Mouse (Mus musculus): ENCODE results near the gene Lcn12. TPM values are rescaled to one million over a fixed set of nuclear protein-coding genes. Genes with fewer than 3 reads are reported as not detected.

Lcn12 gene
- polyA plus RNA-seq, 1 experiment from 2014 or later, result not detected

DNA sequence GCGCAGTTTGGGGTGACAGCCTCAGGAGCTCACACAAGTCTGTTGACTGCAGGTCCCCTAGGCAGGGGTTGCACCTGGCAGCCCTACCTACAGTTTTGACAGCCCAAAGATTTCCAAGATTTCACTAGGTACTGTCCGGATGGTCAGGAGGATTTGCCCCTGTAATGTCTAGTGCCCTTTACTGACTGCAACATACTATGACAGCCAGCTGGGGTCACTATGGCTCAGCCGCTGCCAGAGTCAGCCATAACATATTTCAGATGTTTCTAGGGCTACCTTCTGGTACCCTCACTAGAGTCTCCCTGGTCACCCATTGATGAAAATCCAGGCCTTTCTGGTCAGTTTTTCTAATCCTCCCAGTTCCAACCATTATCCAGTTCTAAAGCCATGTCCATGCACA lies 16.2 kb upstream of the Lcn12 start:
- ATAC-seq (replicated peaks; ENCODE audit: low FRiP score, low TSS enrichment, low read depth), result no peak
- 59% methylated on average over 3 of the region's 3 CpGs for WGBS
- no peak overlapping the region for H3K4me3 ChIP-seq (ENCODE audit: low read depth, low read length)
- H3K4me2 ChIP-seq (ENCODE audit: low read length), result no peak overlapping the region
- no peak overlapping the region for H3K9ac ChIP-seq (ENCODE audit: low read length)
- no peaks in the 10 kb centered on the region for H3K4me1 ChIP-seq (replicated peaks; ENCODE audit: control insufficient read depth, insufficient read depth, low read length)
- DNase-seq (ENCODE audit: low spot score), result no peak
- H3K27me3 ChIP-seq (replicated peaks; ENCODE audit: control insufficient read depth, insufficient read depth, low read length), result no peaks in the 10 kb centered on the region
- peaks cover 4% of the 10 kb centered on the region for H3K36me3 ChIP-seq (ENCODE audit: control insufficient read depth, insufficient read depth, low read length)
- H3K9me3 ChIP-seq (ENCODE audit: control insufficient read depth, low read length), result no peaks in the 10 kb centered on the region
- no peak overlapping the region for H3K27ac ChIP-seq (ENCODE audit: low read depth)

DNA sequence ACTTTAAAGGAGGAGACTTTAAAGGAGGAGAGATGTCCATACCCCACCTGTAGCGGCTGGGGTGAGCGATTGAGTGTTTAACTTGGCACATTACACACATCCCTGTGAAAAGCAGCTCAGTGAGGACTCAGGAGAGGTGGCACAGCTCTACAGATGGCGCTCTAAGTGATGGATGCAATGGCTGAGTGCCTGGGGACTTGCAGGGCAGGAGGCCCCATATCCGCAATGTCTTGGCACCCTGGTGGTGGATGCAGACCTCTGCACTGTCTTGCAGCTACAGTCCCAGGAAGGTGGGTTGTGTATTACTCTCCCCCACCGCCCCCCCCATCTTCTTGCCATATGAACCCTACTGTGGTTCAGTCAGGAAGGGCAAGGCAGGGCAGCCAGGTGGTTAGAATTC lies 13.3 kb upstream of the Lcn12 start:
- 31% methylated on average over 5 of the region's 5 CpGs for WGBS
- Histone ChIP-seq H3K9ac (ENCODE audit: low read length) (no peak overlapping the region), H3K4me3 (ENCODE audit: low read depth, low read length) (no peak overlapping the region)

DNA sequence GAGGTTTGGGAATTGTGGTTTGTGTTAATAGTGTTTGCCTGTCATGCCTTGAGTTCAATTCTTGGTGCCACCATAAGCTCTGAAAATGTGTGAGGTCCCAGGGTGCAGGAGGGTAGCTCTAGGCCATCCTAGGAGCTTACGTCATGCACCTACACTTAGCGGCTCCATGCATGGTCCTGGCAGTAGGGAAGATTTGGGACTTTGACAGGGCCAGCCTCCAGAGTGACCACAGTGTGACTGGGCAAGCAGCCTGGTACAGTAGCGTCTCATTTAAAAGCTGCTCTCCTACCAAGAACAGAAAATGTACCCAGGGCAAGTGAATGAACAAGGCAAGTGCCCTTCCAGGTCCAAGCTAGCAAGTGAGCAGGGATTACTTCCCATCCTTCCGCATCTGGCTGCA lies 12.1 kb upstream of the Lcn12 start:
- H3K36me3 ChIP-seq (ENCODE audit: control insufficient read depth, insufficient read depth, low read length), result peaks cover 24% of the 10 kb centered on the region
- H3K9me3 ChIP-seq (ENCODE audit: control insufficient read depth, low read length), result no peaks in the 10 kb centered on the region
- no peaks in the 10 kb centered on the region for H3K27me3 ChIP-seq (replicated peaks; ENCODE audit: control insufficient read depth, insufficient read depth, low read length)
- ATAC-seq (replicated peaks; ENCODE audit: low FRiP score, low TSS enrichment, low read depth), result no peak
- no peak overlapping the region for H3K9ac ChIP-seq (ENCODE audit: low read length)
- DNase-seq (ENCODE audit: low spot score), result no peak
- H3K4me2 ChIP-seq (ENCODE audit: low read length), result no peak overlapping the region
- H3K4me1 ChIP-seq (replicated peaks; ENCODE audit: control insufficient read depth, insufficient read depth, low read length), result peaks cover 10% of the 10 kb centered on the region
- no peak overlapping the region for H3K27ac ChIP-seq (ENCODE audit: low read depth)
- 97% methylated on average over 4 of the region's 4 CpGs for WGBS
- H3K4me3 ChIP-seq (ENCODE audit: low read depth, low read length), result no peak overlapping the region

More for the DNA sequence above, 13.3 kb upstream of the Lcn12 start:
- Histone ChIP-seq H3K27me3 (replicated peaks; ENCODE audit: control insufficient read depth, insufficient read depth, low read length) (no peaks in the 10 kb centered on the region), H3K9me3 (ENCODE audit: control insufficient read depth, low read length) (no peaks in the 10 kb centered on the region), H3K4me2 (ENCODE audit: low read length) (no peak overlapping the region), H3K27ac (ENCODE audit: low read depth) (no peak overlapping the region), H3K4me1 (replicated peaks; ENCODE audit: control insufficient read depth, insufficient read depth, low read length) (peaks cover 2% of the 10 kb centered on the region), H3K36me3 (ENCODE audit: control insufficient read depth, insufficient read depth, low read length) (peaks cover 24% of the 10 kb centered on the region)
- DNase-seq (ENCODE audit: low spot score) (no peak), ATAC-seq (replicated peaks; ENCODE audit: low FRiP score, low TSS enrichment, low read depth) (no peak)

DNA sequence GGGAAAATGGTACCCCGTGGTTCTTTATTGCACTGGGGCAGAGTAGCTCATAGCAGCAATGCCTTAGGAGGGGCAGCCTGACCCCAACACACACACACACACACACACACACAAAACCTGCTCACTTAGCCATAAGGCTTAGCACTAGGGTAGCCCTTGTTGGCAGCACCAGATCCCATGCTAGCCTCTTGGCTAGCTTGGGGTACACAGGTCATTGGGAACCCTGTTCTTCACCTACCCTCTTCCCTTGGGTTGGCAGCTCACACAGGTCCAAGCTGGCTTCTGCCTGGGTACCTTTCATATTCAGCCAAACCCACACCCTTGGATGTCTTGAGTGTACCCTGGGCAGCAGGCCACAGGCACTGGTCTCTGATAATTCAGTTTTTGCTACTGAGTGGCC lies 11.3 kb upstream of the Lcn12 start:
- no peak overlapping the region for H3K9ac ChIP-seq (ENCODE audit: low read length)
- no peak overlapping the region for H3K4me2 ChIP-seq (ENCODE audit: low read length)
- WGBS, result 93% methylated on average over 1 of the region's 1 CpGs
- no peak for DNase-seq (ENCODE audit: low spot score)
- peaks cover 24% of the 10 kb centered on the region for H3K36me3 ChIP-seq (ENCODE audit: control insufficient read depth, insufficient read depth, low read length)
- H3K27ac ChIP-seq (ENCODE audit: low read depth), result no peak overlapping the region
- no peak for ATAC-seq (replicated peaks; ENCODE audit: low FRiP score, low TSS enrichment, low read depth)
- no peaks in the 10 kb centered on the region for H3K9me3 ChIP-seq (ENCODE audit: control insufficient read depth, low read length)
- H3K4me3 ChIP-seq (ENCODE audit: low read depth, low read length), result no peak overlapping the region
- H3K27me3 ChIP-seq (replicated peaks; ENCODE audit: control insufficient read depth, insufficient read depth, low read length), result no peaks in the 10 kb centered on the region
- H3K4me1 ChIP-seq (replicated peaks; ENCODE audit: control insufficient read depth, insufficient read depth, low read length), result peaks cover 10% of the 10 kb centered on the region

DNA sequence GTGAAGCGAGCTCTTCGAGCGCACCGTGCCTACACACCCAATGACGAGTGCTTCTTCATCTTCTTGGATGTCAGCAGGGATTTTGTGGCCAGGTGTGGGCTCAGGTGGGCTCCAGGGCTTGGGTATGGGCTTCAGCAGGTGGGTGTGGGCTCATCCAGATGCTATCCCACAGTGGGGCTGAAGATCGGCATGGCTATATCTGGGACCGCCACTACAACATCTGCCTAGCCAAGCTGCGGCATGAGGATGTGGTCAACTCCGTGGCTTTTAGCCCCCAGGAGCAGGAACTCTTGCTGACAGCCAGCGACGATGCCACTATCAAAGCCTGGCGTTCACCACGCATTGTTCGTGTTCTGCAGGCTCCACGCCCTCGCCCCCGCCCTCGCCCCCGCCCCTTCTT lies 10.8 kb upstream of the Lcn12 start:
- 93% methylated on average over 19 of the region's 19 CpGs for WGBS

DNA sequence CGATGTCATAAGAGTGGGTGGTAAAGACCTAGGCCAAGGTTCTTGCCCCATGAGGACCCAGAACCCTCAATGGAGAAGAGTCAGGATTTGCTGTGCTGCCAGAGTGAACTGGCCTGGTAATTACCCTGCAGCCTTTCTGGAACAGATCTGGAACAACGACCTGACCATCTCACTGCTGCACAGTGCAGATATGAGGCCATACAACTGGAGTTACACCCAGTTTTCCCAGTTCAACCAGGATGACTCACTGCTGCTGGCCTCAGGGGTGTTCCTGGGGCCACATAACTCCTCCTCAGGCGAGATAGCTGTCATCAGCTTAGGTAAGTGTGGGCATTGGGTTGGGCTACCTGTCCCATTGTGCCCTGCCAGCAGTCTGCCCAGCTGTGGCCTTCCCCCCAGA lies 9.0 kb upstream of the Lcn12 start:
- no peak overlapping the region for H3K4me3 ChIP-seq (ENCODE audit: low read depth, low read length)
- H3K27ac ChIP-seq (ENCODE audit: low read depth), result no peak overlapping the region
- H3K4me1 ChIP-seq (replicated peaks; ENCODE audit: control insufficient read depth, insufficient read depth, low read length), result peaks cover 10% of the 10 kb centered on the region
- WGBS, result 84% methylated on average over 3 of the region's 3 CpGs
- H3K9ac ChIP-seq (ENCODE audit: low read length), result no peak overlapping the region
- H3K9me3 ChIP-seq (ENCODE audit: control insufficient read depth, low read length), result no peaks in the 10 kb centered on the region
- peaks cover 24% of the 10 kb centered on the region for H3K36me3 ChIP-seq (ENCODE audit: control insufficient read depth, insufficient read depth, low read length)
- no peaks in the 10 kb centered on the region for H3K27me3 ChIP-seq (replicated peaks; ENCODE audit: control insufficient read depth, insufficient read depth, low read length)
- ATAC-seq (replicated peaks; ENCODE audit: low FRiP score, low TSS enrichment, low read depth) (no peak), DNase-seq (ENCODE audit: low spot score) (no peak)
- no peak overlapping the region for H3K4me2 ChIP-seq (ENCODE audit: low read length)

More for the DNA sequence above, 10.8 kb upstream of the Lcn12 start:
- no peak overlapping the region for H3K4me2 ChIP-seq (ENCODE audit: low read length)
- H3K36me3 ChIP-seq (ENCODE audit: control insufficient read depth, insufficient read depth, low read length), result peaks cover 24% of the 10 kb centered on the region
- H3K4me1 ChIP-seq (replicated peaks; ENCODE audit: control insufficient read depth, insufficient read depth, low read length), result peaks cover 10% of the 10 kb centered on the region
- ATAC-seq (replicated peaks; ENCODE audit: low FRiP score, low TSS enrichment, low read depth) (no peak), DNase-seq (ENCODE audit: low spot score) (no peak)
- H3K9ac ChIP-seq (ENCODE audit: low read length), result no peak overlapping the region
- H3K4me3 ChIP-seq (ENCODE audit: low read depth, low read length), result no peak overlapping the region
- no peaks in the 10 kb centered on the region for H3K9me3 ChIP-seq (ENCODE audit: control insufficient read depth, low read length)
- H3K27me3 ChIP-seq (replicated peaks; ENCODE audit: control insufficient read depth, insufficient read depth, low read length), result no peaks in the 10 kb centered on the region
- no peak overlapping the region for H3K27ac ChIP-seq (ENCODE audit: low read depth)

DNA sequence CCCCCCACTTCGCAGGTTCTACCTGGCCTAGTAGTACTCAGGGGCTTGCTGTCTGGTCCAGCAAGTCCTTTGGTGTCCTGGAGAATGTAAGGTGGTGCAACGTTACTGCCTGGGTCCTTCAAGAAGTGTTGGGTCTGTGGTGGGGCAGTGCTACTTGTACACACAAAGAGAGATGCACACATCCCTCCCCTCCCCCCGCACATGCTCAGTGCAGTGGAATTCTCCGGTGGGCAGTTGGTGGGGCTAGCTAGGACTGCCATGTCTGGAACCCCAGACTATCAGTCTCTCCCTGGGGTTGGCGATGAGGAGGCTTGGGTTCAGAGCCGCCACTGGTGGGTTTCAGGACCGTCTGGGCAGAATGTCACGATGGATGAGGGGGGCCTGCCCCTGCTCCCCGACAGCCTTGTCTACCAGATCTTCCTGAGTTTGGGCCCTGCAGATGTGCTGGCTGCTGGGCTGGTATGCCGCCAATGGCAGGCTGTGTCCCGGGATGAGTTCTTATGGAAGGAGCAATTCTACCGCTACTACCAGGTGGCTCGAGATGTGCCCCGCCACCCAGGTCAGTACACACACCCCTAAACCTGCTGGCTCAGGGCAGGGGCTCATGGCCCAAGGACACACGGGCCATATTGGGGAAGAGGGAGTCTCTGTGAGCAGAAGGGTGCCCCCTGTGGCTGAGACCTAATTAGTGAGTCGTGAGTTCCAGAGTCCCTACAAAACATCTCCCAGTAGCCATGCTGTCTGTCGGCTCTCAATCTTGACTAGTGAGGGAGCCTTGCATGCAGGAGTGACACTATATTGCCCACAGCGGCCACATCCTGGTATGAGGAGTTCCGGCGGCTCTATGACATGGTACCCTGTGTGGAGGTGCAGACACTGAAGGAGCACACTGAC lies 8.1 kb upstream of the Lcn12 start, which contains the start of gene C8g:
Gene C8g (minus strand): TSS at position 127 of the 894 bp plus-strand sequence.
- ATAC-seq (replicated peaks; ENCODE audit: low FRiP score, low TSS enrichment, low read depth) (no peak), DNase-seq (ENCODE audit: low spot score) (no peak)
- no peaks in the 10 kb centered on the region for H3K27me3 ChIP-seq (replicated peaks; ENCODE audit: control insufficient read depth, insufficient read depth, low read length)
- H3K4me2 ChIP-seq (ENCODE audit: low read length), result peak within 1 kb of the TSS; percentile 100
- H3K4me1 ChIP-seq (replicated peaks; ENCODE audit: control insufficient read depth, insufficient read depth, low read length), result peaks cover 10% of the 10 kb centered on the region
- H3K4me3 ChIP-seq (ENCODE audit: low read depth, low read length), result peak within 1 kb of the TSS; percentile 97
- H3K9me3 ChIP-seq (ENCODE audit: control insufficient read depth, low read length), result no peaks in the 10 kb centered on the region
- 72% methylated on average over 20 of the region's 20 CpGs for WGBS
- H3K9ac ChIP-seq (ENCODE audit: low read length), result peak within 1 kb of the TSS; percentile 95
- H3K36me3 ChIP-seq (ENCODE audit: control insufficient read depth, insufficient read depth, low read length), result peaks cover 24% of the 10 kb centered on the region
- 0 out of 2 replicates have a peak within 1 kb of the TSS, but pooled peaks have one; percentile 54 for H3K27ac ChIP-seq (ENCODE audit: low read depth)

DNA sequence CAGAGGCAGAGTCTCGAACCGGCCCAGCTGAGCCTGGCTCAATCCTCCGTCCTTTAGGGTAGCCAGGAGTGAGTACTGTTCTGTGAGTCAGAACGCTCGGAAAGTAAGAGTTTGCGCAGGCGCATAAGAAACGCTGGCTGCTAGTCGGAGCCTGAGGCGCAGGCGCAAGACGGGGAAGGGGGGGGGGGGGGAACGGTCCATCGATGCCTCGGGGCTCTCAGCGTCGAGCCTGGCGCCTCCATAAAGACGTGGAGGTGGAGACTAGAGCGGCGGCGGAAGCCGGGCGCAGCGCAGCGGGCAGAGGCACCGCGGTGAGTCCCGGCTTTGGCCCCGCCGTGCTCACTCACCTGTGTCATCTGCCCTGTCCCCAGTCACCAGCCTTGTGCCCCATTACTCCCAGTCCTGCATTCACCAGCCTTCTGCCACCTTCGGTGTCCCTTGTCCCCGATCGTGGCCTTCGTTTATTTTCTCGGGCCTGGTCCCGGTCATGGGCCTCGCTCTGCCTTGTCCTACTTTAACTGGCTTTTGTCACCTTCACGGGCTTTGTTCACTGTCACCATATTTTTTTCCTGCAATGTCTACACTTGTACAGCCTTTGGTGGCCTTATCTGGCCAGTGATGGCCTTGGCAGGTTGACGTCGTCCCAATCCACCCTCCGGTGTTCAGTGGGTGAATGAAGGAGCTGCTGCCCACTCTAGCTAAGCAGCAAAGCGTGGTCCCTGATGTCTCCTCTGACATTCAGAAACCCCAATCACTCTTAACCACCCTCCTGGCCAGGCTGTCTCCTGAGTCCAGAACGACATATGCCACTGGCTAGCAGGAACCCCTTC lies 7.1 kb upstream of the Lcn12 start, which contains the start of gene Fbxw5:
Gene Fbxw5 (plus strand): TSS at position 175 of the 830 bp plus-strand sequence.
- H3K27me3 ChIP-seq (replicated peaks; ENCODE audit: control insufficient read depth, insufficient read depth, low read length), result no peaks in the 10 kb centered on the region
- H3K27ac ChIP-seq (ENCODE audit: low read depth), result 0 out of 2 replicates have a peak within 1 kb of the TSS, but pooled peaks have one; percentile 54
- peaks cover 10% of the 10 kb centered on the region for H3K4me1 ChIP-seq (replicated peaks; ENCODE audit: control insufficient read depth, insufficient read depth, low read length)
- peaks cover 24% of the 10 kb centered on the region for H3K36me3 ChIP-seq (ENCODE audit: control insufficient read depth, insufficient read depth, low read length)
- ATAC-seq (replicated peaks; ENCODE audit: low FRiP score, low TSS enrichment, low read depth) (peak; percentile 85), DNase-seq (ENCODE audit: low spot score) (peak; percentile 87)
- peak within 1 kb of the TSS; percentile 97 for H3K4me3 ChIP-seq (ENCODE audit: low read depth, low read length)
- H3K9me3 ChIP-seq (ENCODE audit: control insufficient read depth, low read length), result no peaks in the 10 kb centered on the region
- peak within 1 kb of the TSS; percentile 95 for H3K9ac ChIP-seq (ENCODE audit: low read length)
- peak within 1 kb of the TSS; percentile 100 for H3K4me2 ChIP-seq (ENCODE audit: low read length)
- WGBS, result under 1% methylated on average over 44 of the region's 44 CpGs
